Mouse (Mus musculus): ENCODE data around the gene Ankdd1a.

The Ankdd1a gene

DNA sequence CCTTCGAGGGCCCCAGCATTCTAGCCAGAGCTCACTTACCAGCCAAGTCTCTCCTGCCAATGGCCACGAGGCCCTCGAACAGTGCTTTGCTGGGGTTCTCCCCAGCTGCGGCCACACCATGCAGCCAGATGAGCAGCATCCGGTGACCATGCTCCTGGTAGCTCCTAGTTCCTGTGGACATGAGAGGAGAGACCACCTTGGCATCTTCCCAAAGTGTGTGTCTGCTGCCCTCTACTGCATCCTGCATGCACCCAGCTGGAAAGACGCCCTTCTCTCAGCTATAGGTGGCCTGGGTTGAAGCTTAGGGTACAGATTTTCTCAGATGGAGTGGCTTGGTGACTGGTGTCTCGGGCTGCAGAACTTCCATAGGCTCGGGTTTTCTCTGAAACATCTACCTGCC lies 17.8 kb downstream of the Ankdd1a start:
- no peak for ATAC-seq (ENCODE audit: low TSS enrichment)

DNA sequence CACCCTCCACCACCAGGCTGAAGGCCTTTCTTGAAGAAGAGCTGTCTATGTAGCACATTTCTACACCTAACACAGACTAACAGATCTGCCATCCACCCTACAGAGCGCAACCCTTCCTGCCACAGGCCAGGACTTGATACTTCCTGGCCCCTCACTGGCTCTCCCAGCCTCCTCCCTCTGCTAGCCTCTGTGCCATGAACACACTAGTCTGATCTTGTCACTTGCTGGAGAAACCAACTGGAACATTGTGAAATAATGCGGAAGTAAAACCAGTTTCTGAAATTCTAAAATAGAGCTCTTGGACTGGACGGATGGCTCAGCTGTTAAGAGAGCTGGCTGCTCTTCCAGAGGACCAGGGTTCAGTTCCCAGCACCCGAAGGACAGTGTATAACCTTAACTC lies 27.1 kb downstream of the Ankdd1a start:
- ATAC-seq (ENCODE audit: low TSS enrichment): no peak

DNA sequence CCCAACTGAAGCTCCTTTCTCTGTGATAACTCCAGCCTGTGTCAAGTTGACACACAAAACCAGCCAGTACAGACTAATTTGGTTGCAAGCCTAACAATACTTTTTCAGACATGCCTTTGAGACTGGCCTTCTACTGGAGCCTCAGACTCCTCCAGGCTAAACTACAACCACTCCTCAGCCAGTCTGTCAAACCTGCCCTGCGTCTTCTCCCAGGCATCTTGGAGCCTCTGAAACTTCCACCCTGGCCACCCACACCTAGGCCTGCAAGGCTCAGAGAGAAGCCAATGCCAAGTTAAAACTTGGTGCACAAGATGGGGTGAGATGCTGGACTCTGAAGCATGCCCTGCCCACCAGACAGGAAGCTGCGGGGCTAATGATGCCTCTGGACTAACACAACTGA lies 27.6 kb downstream of the Ankdd1a start:
- no peak for ATAC-seq (ENCODE audit: low TSS enrichment)

DNA sequence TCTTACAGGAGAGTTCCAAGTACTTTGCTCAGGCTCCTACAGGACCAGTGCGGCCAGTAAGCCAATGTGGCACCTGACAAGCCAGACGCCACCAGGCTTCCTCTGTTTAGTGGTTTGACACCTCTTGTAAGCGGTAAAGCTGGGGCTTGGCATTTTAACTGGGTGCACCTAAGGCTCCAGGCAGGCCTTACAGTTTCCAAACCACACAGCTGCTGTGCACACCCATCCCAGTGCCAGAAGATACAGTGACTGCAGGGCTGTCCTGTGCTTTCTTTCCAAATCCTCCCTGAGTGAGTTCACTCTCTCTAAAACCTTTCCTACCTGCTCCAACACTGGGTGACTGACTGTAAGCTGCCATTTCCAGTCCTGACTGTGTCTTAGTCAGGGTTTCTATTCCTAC lies 28.5 kb downstream of the Ankdd1a start:
- no peak for ATAC-seq (ENCODE audit: low TSS enrichment)

DNA sequence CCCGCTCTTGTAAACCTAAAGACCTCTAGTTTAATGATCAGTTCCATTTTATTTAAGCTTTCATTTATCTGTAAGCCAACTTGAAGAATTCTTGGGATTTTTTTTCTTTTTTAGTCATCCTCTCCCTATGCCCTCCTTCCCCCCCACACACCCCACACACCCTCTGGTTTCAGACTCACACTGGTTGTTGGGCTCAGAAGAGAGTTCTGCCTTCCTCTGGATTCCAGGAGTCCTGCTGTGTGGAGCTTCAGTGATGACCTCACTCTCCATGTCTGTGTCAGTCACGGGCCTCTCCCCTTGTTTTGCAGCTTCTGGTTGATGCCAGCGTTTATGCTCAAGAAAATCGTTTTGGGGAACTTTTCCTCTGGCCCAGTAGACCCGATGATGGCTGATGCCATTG lies 39.9 kb downstream of the Ankdd1a start:
- ATAC-seq (ENCODE audit: low TSS enrichment): no peak

DNA sequence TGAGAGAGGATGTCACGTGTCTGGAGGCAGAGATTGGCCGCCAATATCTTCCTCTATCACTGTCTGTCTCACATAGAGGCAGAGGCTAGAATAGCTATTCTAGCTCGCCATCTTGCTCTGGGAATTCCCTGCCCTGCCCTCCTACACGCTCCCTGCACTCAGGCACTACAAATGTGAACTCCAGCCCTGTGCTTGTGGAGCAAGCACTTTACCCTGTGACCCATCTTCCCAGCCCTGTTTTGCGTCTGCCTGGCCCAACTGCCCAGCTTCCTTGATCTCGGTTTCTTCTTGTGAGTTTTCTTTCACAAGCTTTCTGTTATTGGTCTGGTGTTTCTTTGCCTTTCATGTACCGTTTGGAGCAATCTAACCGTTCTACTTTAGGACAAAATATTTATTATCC lies 40.8 kb downstream of the Ankdd1a start:
- ATAC-seq (ENCODE audit: low TSS enrichment): no peak

DNA sequence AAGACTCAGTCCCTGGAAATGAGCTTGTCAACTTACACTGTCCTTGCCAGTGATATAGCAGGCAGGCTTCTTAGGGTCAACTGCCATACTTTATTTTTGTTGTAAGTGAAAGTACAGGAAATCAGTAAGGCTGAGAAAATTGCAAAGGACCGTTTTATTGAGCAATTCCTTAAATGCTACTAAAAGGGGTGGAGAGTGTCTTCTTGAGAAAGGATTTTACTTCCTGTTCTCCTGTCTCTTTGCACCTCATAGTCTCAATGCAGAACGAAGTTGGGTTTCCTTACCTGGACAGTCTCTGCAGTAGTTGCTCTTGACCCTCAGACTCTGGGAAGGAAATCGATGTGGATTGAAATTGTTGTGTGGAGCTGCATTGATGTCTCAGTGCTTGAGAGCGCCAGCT lies 47.2 kb downstream of the Ankdd1a start:
- ATAC-seq (ENCODE audit: low TSS enrichment): no peak

DNA sequence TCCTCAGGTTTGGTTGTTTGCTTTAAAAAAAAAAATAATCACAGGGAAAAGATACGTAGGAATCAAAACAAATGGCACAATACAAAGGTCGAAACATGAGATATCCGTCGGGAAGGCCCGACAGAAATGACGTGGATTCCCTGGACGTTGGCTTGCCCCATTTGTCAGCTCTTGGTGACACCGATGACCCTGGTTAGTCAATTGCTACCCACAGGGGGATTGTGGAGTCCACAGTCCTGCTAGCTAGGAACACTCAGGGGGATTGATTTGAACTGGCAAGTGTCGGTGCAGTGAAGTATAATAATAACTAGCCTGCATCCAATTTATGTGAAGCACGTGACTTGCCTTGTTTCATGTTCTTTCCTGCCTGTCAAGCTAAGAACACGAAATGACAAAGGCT lies 52.3 kb downstream of the Ankdd1a start:
- no peak for ATAC-seq (ENCODE audit: low TSS enrichment)

DNA sequence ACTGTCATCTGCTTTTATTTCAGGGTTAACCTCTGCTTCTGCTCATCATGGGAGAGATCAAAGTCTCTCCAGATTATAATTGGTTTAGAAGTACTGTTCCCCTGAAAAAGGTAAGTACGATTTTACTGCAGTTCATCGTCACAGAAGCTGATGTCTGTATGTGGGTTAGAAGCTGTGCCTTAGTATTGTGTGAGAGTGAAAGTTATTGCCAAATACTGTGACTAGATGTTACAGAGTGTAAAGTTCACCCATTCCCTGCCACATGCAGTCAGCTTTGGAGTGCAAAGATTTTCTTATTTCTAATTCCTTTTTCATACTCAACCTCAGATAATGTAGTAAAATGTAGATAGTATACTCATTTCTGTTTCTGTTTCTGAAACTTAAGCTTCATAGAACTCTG lies 54.8 kb downstream of the Ankdd1a start:
- no peak for ATAC-seq (ENCODE audit: low TSS enrichment)

DNA sequence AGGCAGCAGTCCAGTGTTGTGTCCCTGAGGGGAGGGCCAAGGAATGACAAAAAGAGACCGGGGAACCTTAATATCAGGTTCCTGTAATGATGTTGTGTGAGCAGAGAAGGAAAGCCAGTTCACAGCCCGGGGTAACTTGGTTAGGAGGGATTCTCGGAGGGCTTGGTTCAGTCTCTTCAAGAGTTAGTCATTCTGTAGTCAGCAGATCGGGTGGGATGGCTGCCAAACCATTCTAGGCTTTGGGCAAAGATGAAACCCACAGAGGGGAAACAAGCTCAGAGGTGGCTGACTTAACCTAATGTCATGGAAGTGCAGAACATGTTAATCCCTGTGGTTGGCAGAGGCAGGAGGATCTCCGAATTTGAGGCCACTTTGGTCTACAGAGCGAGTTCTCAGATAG lies 55.8 kb downstream of the Ankdd1a start:
- no peak for ATAC-seq (ENCODE audit: low TSS enrichment)

DNA sequence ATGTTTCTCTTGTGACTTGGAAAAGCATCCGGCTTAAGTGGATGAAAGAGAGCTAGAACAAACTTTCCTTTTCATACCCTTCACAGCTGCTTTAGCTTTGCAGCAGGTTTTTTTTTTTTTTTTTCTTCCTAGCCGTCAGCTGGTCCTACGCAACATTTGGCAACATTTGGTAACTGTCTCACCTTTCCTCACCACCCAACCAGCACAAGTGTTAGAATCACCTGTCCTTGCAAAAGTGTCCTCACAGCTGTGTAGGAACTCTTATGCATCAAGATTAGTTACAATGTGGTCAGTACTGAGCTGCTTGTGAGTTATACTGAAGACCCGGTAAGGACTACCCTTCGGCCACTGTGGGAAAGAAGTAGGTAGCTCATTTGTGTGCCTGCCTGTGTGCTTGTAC lies 57.4 kb downstream of the Ankdd1a start:
- ATAC-seq (ENCODE audit: low TSS enrichment): no peak

DNA sequence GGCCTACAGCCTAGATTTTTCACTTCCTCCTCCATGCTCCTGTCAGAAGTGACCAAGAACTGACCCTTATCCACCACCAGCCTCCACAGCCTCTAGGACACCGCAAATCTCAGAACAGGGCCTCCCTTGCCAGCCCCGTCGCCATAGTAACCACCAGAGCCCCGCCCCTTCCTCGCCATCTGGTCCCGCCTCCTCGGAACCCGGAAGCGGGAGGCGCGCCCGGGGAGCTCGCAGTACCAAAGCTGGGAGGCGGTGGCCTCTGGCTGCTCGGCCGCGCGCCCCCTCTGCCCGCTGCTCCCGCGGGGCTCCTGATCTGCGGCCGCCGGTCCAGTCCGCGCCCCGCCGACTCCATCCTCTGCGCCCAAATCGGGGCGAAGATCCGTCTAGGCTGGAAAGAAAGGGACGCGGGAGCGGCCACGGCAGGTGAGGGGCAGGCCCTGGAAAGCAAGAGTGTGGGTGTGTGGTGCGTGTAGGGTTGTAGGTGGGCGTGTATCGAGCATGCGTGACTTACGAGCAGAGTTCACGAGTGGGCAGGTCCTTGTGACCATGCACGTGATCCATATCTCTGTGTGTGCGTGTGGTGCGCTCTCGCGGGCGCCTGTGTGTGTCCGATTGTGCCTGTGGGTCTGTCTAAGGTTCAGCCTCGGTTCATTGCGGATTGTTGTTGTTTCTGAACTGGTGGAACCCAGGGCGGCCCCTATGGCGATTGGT lies 59.1 kb downstream of the Ankdd1a start, which contains the start of gene Spg21:
Gene Spg21 (plus strand): TSS at position 216 of the 711 bp plus-strand sequence.
- peak; percentile 96 for ATAC-seq (ENCODE audit: low TSS enrichment)

DNA sequence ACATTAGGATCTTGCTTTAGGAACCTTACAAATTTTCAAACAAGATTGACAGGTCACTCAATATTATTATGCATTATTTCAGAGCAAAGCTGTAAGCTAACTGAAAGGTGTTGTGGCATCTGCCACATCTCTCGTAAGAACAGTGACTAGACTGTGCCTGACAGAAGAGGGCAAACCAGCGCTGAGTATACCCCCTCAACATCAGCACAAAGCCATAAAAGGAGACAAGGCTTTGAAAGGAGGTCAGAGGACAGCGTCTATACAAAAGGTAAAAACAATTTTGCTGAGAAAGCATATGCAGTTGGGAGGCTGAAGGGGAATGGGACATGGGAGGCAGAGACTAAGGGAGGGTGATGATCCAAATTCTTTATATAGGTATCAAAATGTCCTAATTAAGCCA lies 59.8 kb downstream of the Ankdd1a start:
- ATAC-seq (ENCODE audit: low TSS enrichment): no peak

DNA sequence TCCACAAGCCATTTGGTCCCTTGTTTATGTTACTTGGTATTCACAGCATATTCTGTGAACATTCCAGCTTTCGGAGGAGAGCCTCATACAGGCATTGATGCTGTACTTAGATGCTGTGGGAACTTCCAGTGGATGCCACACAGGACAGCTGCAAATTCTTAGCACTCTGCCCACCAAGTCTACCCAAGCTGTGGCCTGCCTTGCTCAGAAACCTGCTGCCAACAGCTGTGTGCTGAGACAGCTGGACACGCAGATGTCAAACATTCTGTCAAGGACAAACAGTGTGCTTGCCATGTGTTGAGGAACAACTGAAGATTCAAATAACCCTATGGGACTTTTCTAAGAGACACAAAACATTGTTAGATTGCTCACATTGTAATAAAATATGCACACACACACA lies 61.0 kb downstream of the Ankdd1a start:
- ATAC-seq (ENCODE audit: low TSS enrichment): no peak

DNA sequence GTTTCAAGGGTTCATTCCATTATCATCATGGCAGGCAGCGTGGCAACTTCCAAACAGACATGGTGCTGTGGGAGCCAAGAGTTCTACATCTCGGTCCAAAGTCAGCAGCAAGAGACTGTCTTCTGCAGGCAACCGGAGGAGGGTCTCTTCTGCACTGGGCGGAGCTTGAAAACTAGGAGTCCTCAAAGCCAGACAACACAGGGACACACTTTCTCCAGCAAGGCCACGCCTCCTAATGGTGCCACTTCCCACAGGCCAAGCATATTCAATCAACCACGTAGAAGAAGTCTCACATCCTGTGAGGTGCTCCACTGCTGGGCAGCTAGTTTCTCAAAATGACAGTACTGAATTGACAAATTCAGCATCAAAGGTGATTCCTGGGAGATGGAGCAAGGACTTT lies 72.0 kb downstream of the Ankdd1a start:
- no peak for ATAC-seq (ENCODE audit: low TSS enrichment)

DNA sequence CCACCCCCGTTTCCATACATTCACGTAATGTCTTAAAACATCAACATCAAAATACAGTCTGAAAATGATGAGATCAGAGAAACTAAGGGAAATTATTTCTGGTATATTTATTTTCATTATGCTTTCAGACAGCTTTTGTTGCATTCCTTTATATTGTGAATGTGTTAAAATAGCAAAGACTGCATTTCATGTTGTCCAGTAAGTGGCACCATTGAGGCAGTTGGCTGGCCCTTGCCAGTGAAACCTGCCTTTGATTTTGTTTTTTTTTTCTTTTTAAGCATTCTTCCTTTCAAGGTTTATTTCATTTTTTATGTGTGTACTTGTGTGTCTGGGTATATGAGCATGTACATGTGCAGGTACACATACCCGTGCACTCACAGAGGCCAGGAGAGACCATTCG lies 75.3 kb downstream of the Ankdd1a start:
- ATAC-seq (ENCODE audit: low TSS enrichment): no peak

Measured in frontal cortex, adult (tissue).